Mouse (Mus musculus) lung, adult 2 months (tissue): ENCODE data around the gene Ttc21b.

Source experiments
- CTCF ChIP-seq: fragments of 200-500 bp; IDR thresholded peaks from 2 replicates; pipeline ENCODE4 v1.5.1; 2011; ENCODE audit warnings: mild to moderate bottlenecking, low read length, control low read depth; ENCODE audit not compliant: insufficient read depth
- POLR2A ChIP-seq: fragments of 200-500 bp; IDR thresholded peaks from 2 replicates; pipeline ENCODE4 v1.6.1; 2011; ENCODE audit warnings: low read depth, mild to moderate bottlenecking, control low read depth, low read length, borderline replicate concordance; ENCODE audit errors: extremely low read depth

DNA sequence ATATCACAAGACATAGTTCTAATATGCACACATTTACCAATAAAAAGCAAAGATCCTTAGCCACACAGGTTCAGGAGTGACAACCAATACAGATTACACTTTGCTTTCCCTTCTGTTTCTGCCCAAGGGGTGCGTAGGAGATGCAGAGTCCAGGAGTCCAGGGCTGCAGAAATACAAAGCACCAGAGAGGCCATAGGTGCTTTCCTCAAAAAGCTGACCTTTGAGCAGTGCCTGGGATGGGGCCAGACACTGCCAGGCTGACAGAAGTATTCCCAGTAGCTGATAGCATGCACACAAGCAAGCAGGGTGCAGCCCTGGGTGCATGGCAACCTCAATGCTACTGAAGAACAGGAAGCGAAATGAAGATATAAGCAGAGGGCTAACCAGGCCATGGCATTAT lies 52.2 kb downstream of the Ttc21b start:
- TF ChIP-seq CTCF: no peak
- no peak for TF ChIP-seq POLR2A
